Mouse (Mus musculus) testis, adult 10 weeks (tissue): ENCODE data around the gene Ccnjl. TPM values are rescaled to one million over a fixed set of nuclear protein-coding genes. Genes with fewer than 3 reads are reported as not detected.

Experiments used
- polyA plus RNA-seq: library from polyadenylated mRNA; stranded (reverse); fragments of 350-450 nt; fragmentation: Illumina TruSeq; extraction: RNeasy Lipid Tissue Mini Kit (QIAGEN cat#74804); gene quantifications from one replicate; pipeline ENCODE4 v1.2.3, GENCODE M21; 2014; ENCODE audit warnings: low read depth, low replicate concordance

The Ccnjl gene
- polyA plus RNA-seq, result 2.1 TPM

DNA sequence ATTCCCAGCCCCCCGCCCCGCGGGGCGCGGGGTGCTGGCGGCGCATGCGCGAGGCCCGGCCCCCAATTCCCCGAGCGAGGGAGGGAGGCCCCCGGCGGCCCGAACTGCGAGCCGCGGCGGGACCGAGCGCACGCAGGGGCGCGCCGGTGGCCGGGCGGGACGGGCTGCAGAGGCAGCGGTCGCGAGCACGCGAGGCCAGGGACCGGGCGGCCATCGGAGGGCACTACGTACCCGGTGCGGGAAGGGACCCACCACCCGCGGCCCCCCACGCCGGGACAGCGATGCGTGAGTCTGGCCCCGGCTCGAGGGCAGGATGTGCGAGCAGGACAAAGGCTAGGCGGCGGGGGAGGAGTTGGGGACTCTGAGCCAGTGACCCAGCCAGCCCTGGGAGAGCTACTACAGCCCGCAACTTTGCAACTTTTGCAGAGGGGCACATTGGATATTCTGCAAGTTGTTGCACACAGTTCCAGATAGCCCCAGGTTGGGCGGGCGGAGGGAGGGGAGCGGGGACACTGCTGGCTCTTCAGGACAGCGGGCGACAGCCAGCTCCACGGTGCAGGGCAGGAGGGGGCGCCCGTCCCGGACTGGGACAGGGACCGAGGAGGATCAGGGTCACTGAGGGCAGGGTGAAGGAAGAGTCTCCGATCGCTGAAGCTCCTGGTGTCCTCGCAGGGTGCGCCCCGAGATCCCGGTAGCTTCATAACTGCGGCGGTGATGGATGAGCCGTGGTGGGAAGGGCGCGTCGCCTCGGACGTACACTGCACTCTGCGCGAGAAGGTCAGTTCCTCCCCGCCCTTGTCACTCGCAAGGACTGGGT, at the start of gene Ccnjl:
Gene Ccnjl, plus strand, starts transcription at position 102 of the 817 bp plus-strand sequence.

DNA sequence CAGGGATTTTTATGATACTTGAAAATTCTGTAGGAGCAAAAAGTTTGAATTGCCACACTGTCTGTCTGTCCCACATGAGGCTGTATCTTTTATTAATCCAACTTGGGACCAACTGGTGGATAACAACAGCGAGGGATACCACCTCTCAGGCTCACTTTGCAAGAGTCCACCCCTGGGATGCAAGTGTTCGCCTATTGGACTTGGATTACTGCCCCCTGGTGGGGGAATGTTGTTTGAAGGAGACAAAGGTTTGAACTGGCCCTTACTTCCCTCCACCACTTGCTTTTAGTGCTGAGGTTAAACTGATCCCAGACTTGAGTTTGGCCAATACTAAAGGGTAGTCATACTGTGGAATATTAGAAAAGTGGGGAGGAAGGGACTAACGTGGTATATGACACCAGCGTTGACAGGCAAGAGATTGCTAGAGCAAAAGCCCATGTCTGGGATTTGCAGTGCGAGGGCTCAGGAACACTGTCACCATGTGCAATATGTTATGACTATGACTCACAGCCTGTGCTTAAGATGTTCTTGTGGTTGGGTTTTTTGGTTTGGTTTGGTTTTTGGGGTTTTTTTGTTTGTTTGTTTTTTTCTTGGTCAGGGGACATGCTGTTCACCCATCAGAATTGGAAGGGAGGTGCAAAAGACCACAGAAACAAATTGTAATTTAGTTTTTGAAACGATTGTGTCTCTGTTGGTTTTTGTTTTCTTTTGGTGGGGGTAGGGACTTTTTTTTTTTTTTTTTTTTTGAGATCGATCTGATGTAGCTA, 57.9 kb downstream of the Ccnjl start, which contains the start of gene 4933415A04Rik:
Gene 4933415A04Rik, plus strand, starts transcription at position 717 of the 767 bp plus-strand sequence.

DNA sequence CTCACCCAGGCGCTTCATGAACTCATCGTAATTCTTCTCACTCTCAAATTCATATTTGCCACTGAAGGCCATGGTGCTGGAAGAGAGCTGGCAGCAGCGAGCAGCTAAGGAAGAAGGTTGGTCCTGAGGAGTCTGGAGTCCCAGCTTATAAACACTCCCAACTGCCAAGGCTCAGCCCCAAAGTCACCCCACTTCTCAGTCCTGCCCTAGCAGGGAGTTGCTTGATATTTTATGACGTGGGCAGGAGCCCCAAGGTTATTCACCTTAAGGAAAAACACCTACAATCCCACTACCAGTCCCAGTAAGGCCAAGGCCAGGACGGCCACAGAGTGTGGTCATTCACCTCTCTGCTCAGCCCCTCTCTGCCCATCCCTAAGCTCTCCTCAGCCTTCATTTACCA, 72.9 kb downstream of the Ccnjl start, which contains the start of gene Fabp6:
Gene Fabp6, minus strand, starts transcription at position 101 of the 400 bp plus-strand sequence.

Other genes starting within 250 kb of the Ccnjl start
- 71.3 TPM for gene Pttg1, start 102.5 kb upstream of the Ccnjl start, polyA plus RNA-seq
- 92.9 TPM for gene Slu7, start 95.0 kb upstream of the Ccnjl start, polyA plus RNA-seq
- gene C1qtnf2, start 54.5 kb upstream of the Ccnjl start, polyA plus RNA-seq, result not detected
- gene 4933415A04Rik, start 58.3 kb downstream of the Ccnjl start, polyA plus RNA-seq, result 0.20 TPM
- not detected for gene Fabp6, start 72.8 kb downstream of the Ccnjl start, polyA plus RNA-seq
- 25.0 TPM for gene Pwwp2a, start 153.2 kb downstream of the Ccnjl start, polyA plus RNA-seq
- gene Ttc1, start 219.2 kb downstream of the Ccnjl start, polyA plus RNA-seq, result 90.5 TPM